Mouse (Mus musculus) embryonic fibroblast, embryonic 13.5 days (primary cell): ENCODE results near the gene Tmem165. TPM values are rescaled to one million over a fixed set of nuclear protein-coding genes. Genes with fewer than 3 reads are reported as not detected.

Experiments used
- H3K27ac ChIP-seq: 2 replicates; pipeline ENCODE4 v1.5.1; 2012; ENCODE audit warnings: low read length, control low read depth, inconsistent platforms; ENCODE audit not compliant: insufficient read depth
- H3K4me1 ChIP-seq: 2 replicates; pipeline ENCODE4 v1.6.1; 2011; ENCODE audit warnings: low read length; ENCODE audit not compliant: control insufficient read depth, insufficient read depth
- H3K4me3 ChIP-seq: 2 replicates; pipeline ENCODE4 v1.5.1; 2011; ENCODE audit warnings: mild to moderate bottlenecking, control low read depth, low read length; ENCODE audit not compliant: insufficient read depth
- CTCF ChIP-seq: IDR thresholded peaks from 2 replicates; pipeline ENCODE4 v1.5.1; 2011; ENCODE audit warnings: mild to moderate bottlenecking, control low read depth, low read length, moderate library complexity, borderline replicate concordance; ENCODE audit not compliant: insufficient read depth
- POLR2A ChIP-seq: IDR thresholded peaks from 2 replicates; pipeline ENCODE4 v1.6.1; 2011; ENCODE audit warnings: low read depth, mild to moderate bottlenecking, control low read depth, low read length, moderate library complexity
- polyA plus RNA-seq: library from polyadenylated mRNA; stranded (reverse); fragments of >200 nt; gene quantifications from 2 replicates; pipeline ENCODE4 v1.2.4, GENCODE M21; 2011; ENCODE audit warnings: low read depth; ENCODE audit not compliant: missing spikeins, insufficient read length

Tmem165 gene
- 129 and 174 TPM in 2 replicates for polyA plus RNA-seq

DNA sequence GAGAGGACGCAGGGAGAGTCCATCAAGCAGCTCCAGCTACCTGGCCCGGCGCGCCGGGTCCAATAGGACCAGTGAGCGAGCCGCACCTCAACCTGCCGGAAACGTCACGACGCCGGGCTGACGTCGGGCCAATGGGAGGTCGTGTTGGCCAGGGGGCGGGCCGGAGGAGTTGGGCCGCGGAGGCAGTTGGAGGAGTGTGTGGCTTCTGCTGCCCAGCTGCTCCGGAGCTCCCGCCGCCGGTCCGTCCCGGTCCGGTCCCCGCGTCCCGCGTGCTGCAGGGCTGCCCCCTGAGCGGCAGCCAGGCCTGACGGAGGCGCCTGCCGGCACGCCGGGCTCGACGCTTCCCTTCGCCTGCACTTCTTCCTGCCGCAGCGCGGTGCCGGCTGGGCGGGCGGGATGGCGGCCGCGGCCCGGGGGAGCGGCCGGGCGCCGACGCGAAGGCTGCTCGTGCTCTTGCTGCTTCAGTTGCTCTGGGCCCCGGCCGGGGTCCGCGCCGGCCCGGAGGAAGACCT, at the start of gene Tmem165:
Gene Tmem165, plus strand, starts transcription at position 131 of the 512 bp plus-strand sequence.
- Histone ChIP-seq H3K4me1 (peaks cover 2% of the 10 kb centered on the region), H3K4me3 (peak within 1 kb of the TSS; percentile 96), H3K27ac (peak within 1 kb of the TSS; percentile 76)
- TF ChIP-seq CTCF, result no peak
- TF ChIP-seq POLR2A, result peak; percentile 91

DNA sequence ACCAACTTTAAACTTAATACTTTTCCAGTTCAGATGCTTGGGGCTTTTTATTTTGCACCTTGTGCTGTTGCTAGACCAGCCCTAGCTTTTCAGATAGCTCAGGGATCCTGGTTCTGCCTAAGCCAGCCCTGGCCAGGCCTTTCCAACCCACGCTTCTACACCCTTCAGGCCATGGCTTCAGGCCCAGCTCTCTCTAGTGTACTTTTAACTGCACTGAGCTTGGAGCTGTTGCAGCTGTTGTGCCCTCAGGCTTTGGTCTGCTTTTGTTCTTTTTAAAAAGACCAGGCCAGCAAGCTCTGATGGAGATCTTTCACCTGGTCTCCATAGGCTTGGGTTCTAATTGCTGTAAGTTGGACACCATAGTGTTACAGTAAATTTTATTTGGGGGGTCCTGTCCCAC, 48.0 kb upstream of the Tmem165 start:
- no peak for TF ChIP-seq CTCF
- no peak for TF ChIP-seq POLR2A
- H3K27ac ChIP-seq, result no peak overlapping the region

DNA sequence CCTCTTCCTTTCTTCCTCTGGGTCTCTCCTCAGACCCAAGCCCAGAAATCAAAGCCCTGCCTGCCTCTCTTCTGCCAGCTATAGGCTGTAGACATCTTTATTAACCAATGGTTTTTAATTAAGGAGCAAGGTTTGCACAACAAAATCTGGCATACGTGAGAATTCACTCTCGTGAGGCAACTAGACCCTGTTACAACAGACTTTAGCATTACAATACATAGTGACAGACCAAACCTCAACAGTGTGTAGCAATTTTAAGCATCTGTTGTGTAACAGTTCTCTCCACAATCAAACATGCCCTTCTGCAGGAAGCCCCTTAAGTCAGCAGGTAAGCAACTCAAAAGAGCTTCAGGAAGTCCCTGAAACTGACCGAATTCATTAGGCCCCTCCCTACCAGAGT, 47.4 kb upstream of the Tmem165 start:
- no peak overlapping the region for H3K27ac ChIP-seq
- H3K4me1 ChIP-seq, result no peaks in the 10 kb centered on the region

More for the DNA sequence above, 48.0 kb upstream of the Tmem165 start:
- Histone ChIP-seq H3K4me1 (no peaks in the 10 kb centered on the region), H3K4me3 (no peak overlapping the region)

DNA sequence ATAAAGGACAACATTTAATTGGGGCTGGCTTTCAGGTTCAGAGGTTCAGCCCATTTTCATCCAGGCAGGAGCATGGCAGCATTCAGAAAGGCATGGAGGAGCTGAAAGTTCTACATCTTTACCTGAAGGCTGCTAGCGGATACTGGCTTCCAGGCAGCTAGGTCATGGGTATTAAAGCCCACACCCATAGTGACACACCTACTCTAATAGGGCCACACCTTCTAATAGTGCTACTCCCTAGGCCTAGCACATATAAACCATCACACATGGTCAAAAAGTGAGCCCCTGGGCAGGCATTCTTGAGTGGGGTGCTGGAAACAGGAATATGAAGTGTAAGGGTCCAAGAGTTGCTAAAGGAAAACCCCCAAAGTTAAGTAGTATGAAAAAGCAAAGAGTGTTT, 46.1 kb upstream of the Tmem165 start:
- no peak for TF ChIP-seq CTCF
- no peak for TF ChIP-seq POLR2A

More for the DNA sequence above, 47.4 kb upstream of the Tmem165 start:
- no peak overlapping the region for H3K4me3 ChIP-seq
- no peak for TF ChIP-seq POLR2A
- TF ChIP-seq CTCF, result no peak

DNA sequence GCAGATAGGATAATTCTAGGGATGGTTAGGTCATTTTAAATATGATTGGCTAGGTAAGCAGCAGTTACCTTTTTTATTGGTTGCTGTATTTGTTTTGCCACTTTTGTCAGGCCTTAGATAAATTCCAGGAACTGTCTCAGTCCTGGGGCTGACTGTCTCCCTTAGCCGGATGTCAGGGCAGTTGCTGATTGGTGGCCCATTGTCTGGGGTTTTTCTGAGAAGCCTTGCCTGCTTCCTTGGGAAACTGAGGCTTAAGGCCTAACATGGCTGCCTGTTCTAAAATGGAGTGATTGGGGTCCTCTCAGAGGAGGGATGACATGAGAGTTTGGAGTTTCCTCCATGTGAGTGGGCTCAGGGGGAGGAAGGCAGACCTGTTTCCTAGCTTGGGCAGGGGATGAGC, 45.6 kb upstream of the Tmem165 start:
- Histone ChIP-seq H3K27ac (no peak overlapping the region), H3K4me1 (no peaks in the 10 kb centered on the region), H3K4me3 (no peak overlapping the region)
- no peak for TF ChIP-seq POLR2A
- no peak for TF ChIP-seq CTCF

More for the DNA sequence above, 46.1 kb upstream of the Tmem165 start:
- Histone ChIP-seq H3K4me3 (no peak overlapping the region), H3K27ac (no peak overlapping the region), H3K4me1 (no peaks in the 10 kb centered on the region)

DNA sequence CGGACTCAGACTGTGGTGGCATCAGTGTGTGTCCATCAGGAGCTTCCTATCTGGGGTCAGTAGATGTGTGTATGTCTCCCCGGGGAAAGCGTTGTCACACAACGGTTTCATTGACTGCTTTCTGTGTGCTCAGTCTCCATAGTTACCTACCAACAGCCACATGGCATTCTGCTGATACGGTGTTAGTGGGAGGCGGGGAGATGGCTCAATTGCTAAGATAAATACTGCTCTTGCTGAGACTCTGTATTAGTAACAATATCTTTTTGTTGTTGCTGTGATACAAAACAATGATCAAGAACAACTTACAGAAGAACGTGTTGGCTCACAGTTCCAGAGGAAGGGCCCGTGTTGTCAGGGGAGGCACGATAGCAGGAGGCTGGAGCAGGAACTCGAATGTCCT, 45.2 kb upstream of the Tmem165 start:
- TF ChIP-seq CTCF (no peak), POLR2A (no peak)

DNA sequence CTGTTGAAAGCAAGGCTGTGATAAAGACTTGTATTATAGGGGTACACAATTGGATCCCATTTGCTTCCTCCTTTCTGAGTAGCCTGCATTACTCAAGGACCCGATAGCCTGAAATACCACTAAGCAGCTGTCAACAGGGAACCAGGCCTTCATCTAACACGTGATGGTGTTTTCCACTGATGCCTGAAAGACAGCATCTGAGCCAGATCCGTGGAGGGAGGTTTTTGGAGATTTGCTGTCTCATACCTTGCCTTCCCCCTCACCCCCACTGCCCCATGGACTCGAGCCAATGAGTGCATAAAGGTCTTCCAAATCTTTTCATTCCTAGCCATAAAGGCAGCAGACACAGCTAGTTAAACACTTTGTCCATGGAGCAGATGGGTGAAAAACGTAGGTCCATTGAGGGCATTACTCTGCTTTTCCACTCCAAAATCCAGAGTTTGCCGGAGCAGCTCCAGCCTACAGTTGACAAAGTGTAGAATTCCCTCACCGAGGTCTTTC, 44.5 kb upstream of the Tmem165 start:
- TF ChIP-seq POLR2A, result no peak
- no peak for TF ChIP-seq CTCF
- H3K27ac ChIP-seq, result no peak overlapping the region
- H3K4me1 ChIP-seq, result no peaks in the 10 kb centered on the region
- H3K4me3 ChIP-seq, result no peak overlapping the region

More for the DNA sequence above, 45.2 kb upstream of the Tmem165 start:
- H3K4me1 ChIP-seq, result no peaks in the 10 kb centered on the region
- H3K27ac ChIP-seq, result no peak overlapping the region
- H3K4me3 ChIP-seq, result no peak overlapping the region

DNA sequence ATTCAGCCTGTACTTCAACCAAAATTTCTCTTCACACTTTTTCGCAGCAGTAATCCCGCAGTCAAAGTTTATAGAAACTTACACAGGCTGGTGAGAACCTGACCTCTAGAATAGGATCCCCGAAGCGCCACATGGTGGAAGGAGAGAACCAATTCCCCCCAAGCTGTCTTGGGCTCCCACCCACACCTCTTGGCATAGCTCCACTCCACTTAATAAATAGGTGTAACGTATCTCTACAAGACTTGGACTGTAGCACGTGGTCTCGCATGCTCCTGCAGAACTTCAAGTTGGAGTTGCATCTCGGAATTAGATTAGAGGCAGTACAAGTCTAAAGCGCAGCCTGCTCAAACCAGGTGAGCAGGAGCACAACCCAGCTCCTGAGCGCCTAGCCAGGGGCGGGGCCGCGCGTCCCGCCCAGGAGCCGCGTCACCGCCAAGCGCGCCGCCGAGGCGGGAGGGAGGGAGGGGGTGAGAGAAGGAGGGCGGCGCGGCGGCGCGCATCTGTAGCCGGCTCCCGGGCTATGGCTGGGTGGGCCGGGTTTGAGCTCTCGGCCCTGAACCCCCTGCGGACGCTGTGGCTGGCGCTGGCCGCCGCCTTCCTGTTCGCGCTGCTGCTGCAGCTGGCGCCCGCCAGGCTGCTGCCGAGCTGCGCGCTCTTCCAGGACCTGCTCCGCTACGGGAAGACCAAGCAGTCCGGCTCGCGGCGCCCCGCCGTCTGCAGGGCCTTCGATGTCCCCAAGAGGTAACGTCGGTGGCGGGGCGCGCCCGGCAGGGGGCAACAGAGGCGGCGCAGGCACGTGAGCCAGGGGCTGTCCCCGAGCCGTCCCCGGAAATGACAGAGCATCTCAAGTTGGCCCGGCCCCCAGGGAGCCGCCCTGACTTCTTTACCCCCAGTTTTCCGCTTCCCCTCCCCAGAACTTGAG, 43.6 kb upstream of the Tmem165 start, which contains the start of gene Srd5a3:
Gene Srd5a3, plus strand, starts transcription at position 464 of the 922 bp plus-strand sequence.
- no peaks in the 10 kb centered on the region for H3K4me1 ChIP-seq
- H3K4me3 ChIP-seq, result peak within 1 kb of the TSS; percentile 90
- H3K27ac ChIP-seq, result peak within 1 kb of the TSS; percentile 79
- TF ChIP-seq CTCF, result peak; percentile 51; the same call in 1 of the 2 replicates
- no peak; the same call in none of the 2 replicates for TF ChIP-seq POLR2A

DNA sequence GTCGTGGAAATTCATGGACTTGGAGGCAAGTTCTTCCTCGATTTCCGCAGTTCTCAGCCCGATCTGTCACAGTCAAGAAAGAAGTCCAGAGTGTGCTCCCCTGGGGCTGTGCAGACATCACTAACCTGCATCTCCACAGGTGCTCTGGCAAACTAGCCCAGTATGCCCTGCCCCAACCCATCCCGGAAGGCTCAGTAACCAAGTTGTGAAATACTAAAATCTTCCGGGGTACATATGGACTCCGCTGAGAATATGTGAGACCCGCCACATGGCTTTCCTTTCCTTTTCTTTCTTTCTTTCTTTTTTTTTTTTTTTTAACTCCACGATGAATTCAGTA, 43.0 kb upstream of the Tmem165 start:
- H3K4me1 ChIP-seq, result no peaks in the 10 kb centered on the region
- TF ChIP-seq POLR2A, result peak; percentile 78
- TF ChIP-seq CTCF, result no peak
- H3K27ac ChIP-seq, result peak overlapping the region; percentile 79
- H3K4me3 ChIP-seq, result peak overlapping the region; percentile 90
